Mouse (Mus musculus) testis, adult 2 months (tissue): ENCODE measurements around the gene Bcl2l11.

Experiments used
- CTCF ChIP-seq: fragments of 200-500 bp; IDR thresholded peaks from 2 replicates; pipeline ENCODE4 v1.5.1; 2012; ENCODE audit warnings: low read depth, mild to moderate bottlenecking, inconsistent platforms, low read length, moderate library complexity; ENCODE audit not compliant: control insufficient read depth, insufficient read depth, insufficient replicate concordance
- POLR2A ChIP-seq: fragments of 200-500 bp; IDR thresholded peaks from 2 replicates; pipeline ENCODE4 v1.6.1; 2012; ENCODE audit warnings: low read depth, mild to moderate bottlenecking, inconsistent platforms, low read length, moderate library complexity; ENCODE audit not compliant: control insufficient read depth

DNA sequence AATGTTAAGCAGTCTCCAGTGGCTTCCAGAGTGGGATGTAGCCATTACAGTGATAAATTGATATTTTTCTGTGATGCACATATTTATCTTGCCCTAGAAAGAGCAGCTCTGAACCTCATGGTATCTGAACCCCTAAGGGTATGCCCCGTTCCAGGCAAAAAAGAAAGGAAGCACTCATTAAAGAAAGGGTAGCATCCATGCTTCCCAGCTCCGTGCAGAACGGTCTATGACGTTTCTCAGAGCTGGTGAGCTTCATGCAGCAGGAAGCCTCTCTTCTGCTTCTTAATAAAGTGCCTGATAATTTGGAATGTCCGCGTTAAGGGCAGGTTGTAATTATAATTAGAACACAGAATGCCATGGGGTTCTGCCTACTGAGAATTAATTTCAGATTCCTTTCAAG, 46.5 kb upstream of the Bcl2l11 start:
- no peak for TF ChIP-seq POLR2A
- no peak for TF ChIP-seq CTCF
